Mouse (Mus musculus): ENCODE results near the gene 1700025G04Rik.

DNA sequence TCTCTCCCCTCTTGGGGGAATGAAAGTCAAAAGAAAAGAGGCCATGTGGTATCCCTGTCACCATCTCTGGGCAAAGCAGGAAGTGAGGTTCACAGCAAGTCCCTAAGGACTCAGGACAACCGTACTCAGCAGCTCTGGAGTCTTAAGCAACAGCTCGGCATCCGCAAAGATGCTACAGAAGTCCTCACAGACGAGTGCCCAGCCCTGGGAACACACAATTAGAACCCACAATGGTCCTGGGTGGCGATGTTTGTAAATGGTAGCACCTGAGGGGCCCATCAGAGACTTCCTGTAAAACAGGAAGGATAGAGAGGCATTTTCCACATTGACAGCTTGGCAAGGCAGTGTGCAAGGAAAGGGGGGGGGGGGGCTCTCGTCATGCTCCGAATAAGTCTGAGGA is 55.2 kb downstream of the 1700025G04Rik start:
- TF ChIP-seq CTCF (IDR thresholded peaks at IDR 0.05; ENCODE audit: borderline replicate concordance, control insufficient read depth, extremely low read depth, insufficient read depth, low read length, poor library complexity) (no peak), POLR2A (IDR thresholded peaks at IDR 0.05; ENCODE audit: control insufficient read depth, extremely low read depth, insufficient read depth, low read length, poor library complexity) (no peak)

All from thymus, adult 2 months (tissue).